Mouse (Mus musculus) inflammation-experienced regulatory T-cells (primary cell): Measurements from ENCODE around the gene Sdhd. TPM values are rescaled to one million over a fixed set of nuclear protein-coding genes. Genes with fewer than 3 reads are reported as not detected.

Source experiments
- polyA plus RNA-seq, 2 experiments: library from polyadenylated mRNA; unstranded; fragments of 100-300 nt; shearing (Covaris generic); gene quantifications; one replicate each; pipeline ENCODE4 v1.2.1; 2017

Sdhd gene
- 100 to 1,000 TPM; 153 to 163 TPM for polyA plus RNA-seq

GRCm38 (mm10) chr9:50603189-50603997 lies at the start of gene Sdhd, which contains the start of gene Timm8b:
Gene Sdhd, minus strand, starts transcription at chr9:50603812.
Gene Timm8b, plus strand, starts transcription at chr9:50603910.

DNA sequence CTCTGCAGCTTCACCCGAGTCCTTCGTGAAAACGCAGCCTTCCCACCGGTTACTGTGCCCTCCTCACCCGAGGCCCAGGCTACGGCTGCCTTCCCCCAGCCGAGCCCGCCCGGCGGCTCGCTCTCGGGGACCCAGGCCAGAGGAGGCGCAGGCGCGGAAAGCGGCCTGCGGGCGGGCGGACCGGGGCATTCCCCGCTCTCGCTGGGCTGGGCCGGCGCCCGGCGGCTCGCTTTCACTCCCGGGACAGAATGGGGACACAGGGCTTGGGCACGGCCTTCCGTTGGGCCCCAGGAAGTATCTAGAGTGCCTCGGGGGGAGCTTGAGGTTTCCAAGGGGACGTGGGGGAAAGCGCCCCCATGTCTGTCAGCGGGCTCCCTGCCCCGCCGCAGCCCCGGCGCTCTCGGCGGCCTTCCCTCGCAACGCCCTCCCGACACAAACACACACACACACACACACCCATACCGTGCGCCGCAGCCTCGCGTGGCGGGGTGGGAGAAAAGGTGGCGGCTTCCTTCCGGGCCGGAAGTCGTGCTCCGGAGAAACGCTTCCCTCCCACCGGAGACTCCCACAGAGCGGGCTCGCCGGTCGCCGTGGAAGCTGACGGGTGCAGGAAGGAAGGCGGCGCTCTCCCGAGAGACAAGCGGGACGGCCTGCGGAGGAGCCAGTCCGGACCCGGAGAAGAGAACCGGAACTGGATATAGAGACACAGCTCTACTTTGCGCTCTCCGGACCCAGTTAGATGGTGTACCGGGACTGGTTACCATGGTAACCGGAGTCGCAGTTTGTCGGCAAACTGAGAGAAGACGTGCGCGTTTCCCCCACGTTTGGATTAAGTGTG lies 13.4 kb upstream of the Sdhd start, which contains the start of the genes Pih1d2 and Nkapd1:
TSS of gene Pih1d2 (plus strand) at position 556 of the 838 bp plus-strand sequence.
TSS of gene Nkapd1 (minus strand) at position 699 of the 838 bp plus-strand sequence.

GRCm38 (mm10) chr9:50561145-50561917 lies 42.3 kb downstream of the Sdhd start, which contains the start of gene Tex12:
Gene Tex12, minus strand, starts transcription at chr9:50561325.

GRCm38 (mm10) chr9:50555094-50555446 lies 48.5 kb downstream of the Sdhd start, which contains the start of gene Bco2:
Gene Bco2, minus strand, starts transcription at chr9:50555181.

DNA sequence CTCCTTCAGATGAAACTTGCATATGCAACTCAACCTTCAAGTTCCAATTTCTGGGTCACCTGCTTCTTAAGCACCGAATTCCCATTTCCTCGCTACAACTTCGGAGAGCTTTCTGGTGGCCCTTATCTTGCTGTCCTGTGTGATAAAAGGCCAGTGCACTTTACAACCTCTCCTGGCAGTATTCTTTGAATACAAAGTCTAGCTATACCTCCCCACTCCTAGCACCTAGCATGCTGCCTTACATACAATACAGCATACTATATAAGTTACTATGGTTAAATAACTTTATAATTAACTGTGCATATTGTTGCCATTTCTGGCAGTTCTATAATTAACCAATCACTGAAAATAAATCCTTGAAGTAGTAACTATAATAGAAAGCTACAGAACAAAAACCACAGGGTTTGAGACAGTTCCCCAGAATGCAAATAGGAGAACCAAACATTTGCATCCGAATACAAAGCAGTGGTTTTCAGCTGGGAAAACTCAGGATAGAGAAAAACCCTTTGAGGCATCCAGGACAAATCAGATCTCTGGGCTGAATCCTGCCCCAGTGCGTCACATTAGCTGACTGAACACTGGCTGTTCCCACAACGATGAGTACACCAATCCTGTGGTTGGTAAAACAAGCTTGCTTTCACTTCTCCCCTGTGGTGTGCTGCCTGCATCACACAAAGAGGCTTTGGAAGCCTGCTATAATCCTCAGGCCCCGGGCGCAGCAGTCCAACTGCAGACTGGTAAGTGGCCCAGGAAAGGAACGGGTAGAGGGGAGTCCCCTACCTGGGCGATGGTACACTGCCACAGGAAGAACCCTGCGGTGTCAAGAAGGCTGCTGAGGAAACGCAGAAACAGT lies 49.1 kb downstream of the Sdhd start, which contains the start of gene Il18:
TSS of gene Il18 (plus strand) at position 587 of the 853 bp plus-strand sequence.

Other genes with a start within 250 kb of the Sdhd start
- gene Plet1, start 109.3 kb downstream of the Sdhd start, polyA plus RNA-seq: 1 to 10 TPM in 1 of 2 experiments, not detected in 1; 5.6 TPM
- gene Pts, start 75.1 kb downstream of the Sdhd start, polyA plus RNA-seq: 100 to 1,000 TPM; 113 to 121 TPM
- 1 to 10 TPM in 1 of 2 experiments, under 1 TPM in 1; 0.33 to 4.7 TPM for gene Il18, start 49.0 kb downstream of the Sdhd start, polyA plus RNA-seq
- gene Bco2, start 48.6 kb downstream of the Sdhd start, polyA plus RNA-seq: under 1 TPM in 1 of 2 experiments, not detected in 1; 0.35 TPM
- under 1 TPM in 1 of 2 experiments, not detected in 1; 0.56 TPM for gene Tex12, start 42.5 kb downstream of the Sdhd start, polyA plus RNA-seq
- gene Timm8b, start 98 bp upstream of the Sdhd start, polyA plus RNA-seq: 10 to 100 TPM; 85.5 to 92.1 TPM
- gene Pih1d2, start 13.5 kb upstream of the Sdhd start, polyA plus RNA-seq: 1 to 10 TPM in 1 of 2 experiments, under 1 TPM in 1; 0.93 to 1.1 TPM
- 10 to 100 TPM; 23.6 to 30.3 TPM for gene Nkapd1, start 13.7 kb upstream of the Sdhd start, polyA plus RNA-seq
- gene Dlat, start 56.0 kb upstream of the Sdhd start, polyA plus RNA-seq: 10 to 100 TPM; 40.4 to 49.8 TPM
- 1 to 10 TPM in 1 of 2 experiments, under 1 TPM in 1; 0.77 to 1.2 TPM for gene Dixdc1, start 135.7 kb upstream of the Sdhd start, polyA plus RNA-seq
- 1 to 10 TPM in 1 of 2 experiments, not detected in 1; 1.4 TPM for gene 2310030G06Rik, start 142.7 kb upstream of the Sdhd start, polyA plus RNA-seq
- 1 to 10 TPM in 1 of 2 experiments, under 1 TPM in 1; 0.39 to 1.0 TPM for gene Cryab, start 147.5 kb upstream of the Sdhd start, polyA plus RNA-seq
- gene Hspb2, start 148.5 kb upstream of the Sdhd start, polyA plus RNA-seq: not detected
- gene Fdxacb1, start 164.4 kb upstream of the Sdhd start, polyA plus RNA-seq: 1 to 10 TPM; 4.7 to 9.9 TPM
- gene Alg9, start 171.2 kb upstream of the Sdhd start, polyA plus RNA-seq: 10 to 100 TPM; 22.4 to 27.9 TPM
- gene 1110032A03Rik, start 171.7 kb upstream of the Sdhd start, polyA plus RNA-seq: 10 to 100 TPM in 1 of 2 experiments, 1 to 10 TPM in 1; 7.2 to 16.3 TPM
- 10 to 100 TPM; 60.9 to 81.3 TPM for gene Ppp2r1b, start 241.5 kb upstream of the Sdhd start, polyA plus RNA-seq